Mouse (Mus musculus): ENCODE data around the gene 2010111I01Rik. TPM values are rescaled to one million over a fixed set of nuclear protein-coding genes. Genes with fewer than 3 reads are reported as not detected.
"Not testable (repeated sequence)": the region's sequence is repeated elsewhere in the genome, so short reads cannot be mapped to it uniquely, and the experiment has no call there.

Gene 2010111I01Rik
- polyA plus RNA-seq, 1 experiment: 47.5 TPM

DNA sequence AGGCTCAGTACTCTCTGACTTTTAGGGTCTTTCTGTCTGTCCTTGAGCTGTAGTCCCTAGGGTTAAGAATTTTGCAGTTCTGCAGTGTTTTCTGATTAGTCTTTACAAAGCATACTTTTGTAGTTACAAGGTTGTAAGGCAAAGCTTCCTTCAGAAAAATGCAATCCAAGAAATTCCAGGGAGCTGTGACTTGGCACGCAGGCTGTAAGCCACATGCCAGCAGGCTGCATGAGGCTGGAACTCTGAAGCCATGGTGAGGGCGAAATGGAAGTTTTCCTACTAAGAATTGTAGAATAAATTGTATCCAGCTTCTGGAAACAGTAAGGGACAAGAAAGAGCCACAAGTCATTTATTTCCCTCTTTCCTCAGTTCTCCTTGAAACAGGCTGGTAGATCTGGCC, 15.4 kb downstream of the 2010111I01Rik start:
- Histone ChIP-seq H3K4me1 (ENCODE audit: control insufficient read depth, insufficient read depth, low read length) (no peaks in the 10 kb centered on the region; the same call in 1 of the 2 replicates), H3K4me3 (replicated peaks; ENCODE audit: control insufficient read depth, low read depth, low read length) (no peak overlapping the region), H3K27ac (ENCODE audit: control insufficient read depth, insufficient read depth, low read depth, low read length, poor library complexity) (no peak overlapping the region)
- WGBS: 89% methylated on average over 2 of the region's 2 CpGs
- TF ChIP-seq POLR2A (IDR thresholded peaks at IDR 0.05; ENCODE audit: borderline replicate concordance, control insufficient read depth, low read depth, low read length): no peak
- TF ChIP-seq CTCF (IDR thresholded peaks at IDR 0.05; ENCODE audit: control insufficient read depth, insufficient read depth, low read length): no peak

DNA sequence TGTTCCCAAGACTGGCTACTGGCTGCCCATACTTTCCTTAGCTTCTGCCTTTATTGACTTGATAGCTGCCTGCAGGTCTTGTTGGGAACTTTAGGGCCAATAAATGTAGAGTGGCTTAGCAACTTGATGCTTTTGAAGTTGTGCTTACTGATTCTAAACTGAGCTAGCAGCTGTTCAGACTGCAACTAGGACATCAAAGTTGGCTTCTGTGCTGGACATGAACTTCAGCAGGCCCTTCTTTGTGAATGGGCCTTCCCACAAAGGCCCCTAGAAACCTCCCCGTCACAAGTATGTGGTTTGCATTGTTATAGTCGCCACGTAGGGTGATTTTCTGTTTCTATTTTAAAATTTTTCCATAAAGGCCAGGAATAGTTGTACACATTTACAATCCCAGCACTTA, 19.8 kb downstream of the 2010111I01Rik start:
- no peaks in the 10 kb centered on the region; the same call in 1 of the 2 replicates for H3K4me1 ChIP-seq (ENCODE audit: control insufficient read depth, insufficient read depth, low read length)
- 71% methylated on average over 3 of the region's 3 CpGs for WGBS
- TF ChIP-seq POLR2A (IDR thresholded peaks at IDR 0.05; ENCODE audit: borderline replicate concordance, control insufficient read depth, low read depth, low read length) (no peak), CTCF (IDR thresholded peaks at IDR 0.05; ENCODE audit: control insufficient read depth, insufficient read depth, low read length) (no peak)

DNA sequence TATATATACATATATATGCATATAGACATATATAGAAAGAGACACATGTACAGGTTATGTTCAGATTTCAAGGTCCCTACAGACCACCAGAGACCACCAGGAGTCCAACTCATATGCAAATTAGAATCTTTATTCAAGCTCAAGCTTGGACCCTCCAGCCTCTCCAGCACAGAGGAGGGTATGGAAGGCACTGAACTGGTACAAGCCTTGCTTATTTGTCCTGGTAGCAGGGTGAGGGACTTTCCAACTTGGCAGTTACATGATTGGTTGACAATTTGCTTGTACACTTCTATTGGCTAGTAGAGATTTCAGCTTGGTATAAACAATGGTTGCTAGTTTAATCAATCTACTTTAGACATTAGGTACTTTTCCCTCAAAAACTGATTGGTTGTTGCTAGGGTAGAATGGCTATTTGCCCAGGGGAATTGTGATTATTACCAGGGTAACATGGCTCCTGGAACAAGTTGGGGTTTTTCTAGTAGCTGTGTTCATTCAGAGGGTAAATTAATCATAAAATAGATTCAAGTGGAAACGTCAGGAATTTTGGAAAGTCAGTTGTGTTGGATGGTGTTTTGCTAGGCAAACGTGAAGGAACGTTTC, 25.3 kb downstream of the 2010111I01Rik start:
- no peaks in the 10 kb centered on the region for H3K4me1 ChIP-seq (ENCODE audit: control insufficient read depth, insufficient read depth, low read length)
- TF ChIP-seq POLR2A (IDR thresholded peaks at IDR 0.05; ENCODE audit: borderline replicate concordance, control insufficient read depth, low read depth, low read length) (no peak), CTCF (IDR thresholded peaks at IDR 0.05; ENCODE audit: control insufficient read depth, insufficient read depth, low read length) (no peak)
- no peak overlapping the region for H3K4me3 ChIP-seq (replicated peaks; ENCODE audit: control insufficient read depth, low read depth, low read length)
- no peak overlapping the region for H3K27ac ChIP-seq (ENCODE audit: control insufficient read depth, insufficient read depth, low read depth, low read length, poor library complexity)
- 87% methylated on average over 3 of the region's 3 CpGs for WGBS

More for the DNA sequence above, 19.8 kb downstream of the 2010111I01Rik start:
- Histone ChIP-seq H3K27ac (ENCODE audit: control insufficient read depth, insufficient read depth, low read depth, low read length, poor library complexity) (no peak overlapping the region), H3K4me3 (replicated peaks; ENCODE audit: control insufficient read depth, low read depth, low read length) (no peak overlapping the region)

DNA sequence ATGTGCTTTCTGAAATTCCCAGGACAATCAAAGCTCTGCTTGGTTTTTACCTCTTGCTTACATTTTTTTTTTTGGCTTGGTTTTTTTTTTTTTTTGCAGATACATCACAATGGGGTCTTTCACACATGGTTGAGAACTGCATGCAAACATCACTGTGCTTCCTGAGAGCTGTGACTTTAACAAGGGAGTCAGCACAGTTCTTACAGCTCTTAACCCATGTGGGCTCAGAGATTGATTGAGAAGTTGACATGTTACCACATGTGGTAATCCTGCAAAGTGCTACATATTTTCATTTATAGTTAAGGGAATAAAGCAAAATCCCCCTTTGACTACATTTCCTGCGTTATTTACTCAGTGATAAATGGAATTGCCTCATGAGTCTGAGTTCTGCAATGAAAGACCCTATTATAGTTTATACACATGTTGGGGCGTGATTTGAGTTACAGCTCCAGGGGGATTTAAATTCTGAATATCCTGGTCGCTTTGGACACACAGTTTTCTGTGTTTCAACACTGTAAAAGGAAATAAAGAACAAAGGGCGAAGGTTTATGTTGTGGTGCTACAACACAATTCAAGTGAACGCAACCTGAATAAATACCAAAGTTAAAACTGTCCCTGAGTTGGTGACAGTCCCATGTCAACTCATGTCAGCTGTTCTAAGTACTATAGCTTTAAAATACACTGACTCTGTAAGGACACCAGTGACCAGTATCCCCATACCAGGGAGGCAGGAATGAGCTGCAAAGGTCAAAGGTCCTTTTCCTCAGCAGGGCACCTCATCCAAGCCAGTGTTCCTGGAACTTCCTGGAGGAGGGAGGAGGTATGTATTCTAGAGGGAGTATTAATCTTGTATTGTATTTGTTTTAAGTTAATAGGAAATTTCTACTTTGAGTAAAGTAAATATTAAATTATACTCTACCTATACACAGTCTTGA, 29.1 kb downstream of the 2010111I01Rik start:
- Histone ChIP-seq H3K4me3 (replicated peaks; ENCODE audit: control insufficient read depth, low read depth, low read length) (no peak overlapping the region), H3K27ac (ENCODE audit: control insufficient read depth, insufficient read depth, low read depth, low read length, poor library complexity) (no peak overlapping the region), H3K4me1 (ENCODE audit: control insufficient read depth, insufficient read depth, low read length) (no peaks in the 10 kb centered on the region)
- TF ChIP-seq CTCF (IDR thresholded peaks at IDR 0.05; ENCODE audit: control insufficient read depth, insufficient read depth, low read length) (no peak), POLR2A (IDR thresholded peaks at IDR 0.05; ENCODE audit: borderline replicate concordance, control insufficient read depth, low read depth, low read length) (no peak)
- 84% methylated on average over 5 of the region's 5 CpGs for WGBS

DNA sequence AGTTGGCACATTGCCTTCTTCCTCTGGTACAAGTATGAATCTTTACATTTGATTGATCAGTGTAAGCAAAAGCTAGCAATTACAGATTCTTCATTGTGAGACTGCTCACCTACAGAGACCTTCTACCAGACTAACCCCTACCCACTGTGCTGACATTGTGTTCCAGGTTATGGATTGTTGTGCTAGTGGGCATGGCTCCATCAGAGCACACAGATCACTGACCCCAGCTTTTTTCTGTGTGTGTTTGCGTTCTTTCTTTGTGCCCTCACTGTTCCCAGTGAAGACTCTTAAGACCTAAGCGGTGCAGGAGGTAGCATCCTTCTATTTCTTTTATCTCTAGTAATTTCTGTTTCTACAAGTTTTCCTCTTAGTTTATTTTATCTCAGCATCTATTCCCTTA, 32.1 kb downstream of the 2010111I01Rik start:
- Histone ChIP-seq H3K27ac (ENCODE audit: control insufficient read depth, insufficient read depth, low read depth, low read length, poor library complexity) (no peak overlapping the region), H3K4me3 (replicated peaks; ENCODE audit: control insufficient read depth, low read depth, low read length) (no peak overlapping the region), H3K4me1 (ENCODE audit: control insufficient read depth, insufficient read depth, low read length) (no peaks in the 10 kb centered on the region)
- no peak for TF ChIP-seq POLR2A (IDR thresholded peaks at IDR 0.05; ENCODE audit: borderline replicate concordance, control insufficient read depth, low read depth, low read length)
- no peak for TF ChIP-seq CTCF (IDR thresholded peaks at IDR 0.05; ENCODE audit: control insufficient read depth, insufficient read depth, low read length)
- 89% methylated on average over 2 of the region's 2 CpGs for WGBS

DNA sequence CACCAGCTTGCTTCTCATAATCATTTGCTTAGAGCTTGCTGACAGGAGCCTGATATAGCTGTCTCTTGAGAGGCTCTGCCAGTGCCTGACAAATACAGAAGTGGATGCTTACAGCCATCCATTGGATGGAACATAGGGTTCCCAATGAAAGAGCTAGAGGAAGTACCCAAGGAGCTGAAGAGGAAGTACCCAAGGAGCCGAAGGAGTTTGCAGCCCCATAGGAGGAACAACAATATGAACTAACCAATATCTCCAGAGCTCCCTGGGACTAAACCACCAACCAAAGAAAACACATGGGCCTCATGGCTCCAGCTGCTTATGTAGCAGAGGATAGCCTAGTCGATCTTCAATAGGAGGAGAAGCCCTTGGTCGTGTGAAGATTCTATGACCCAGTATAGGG, 42.8 kb downstream of the 2010111I01Rik start:
- H3K27ac ChIP-seq (ENCODE audit: control insufficient read depth, insufficient read depth, low read depth, low read length, poor library complexity); H3K4me1 ChIP-seq (ENCODE audit: control insufficient read depth, insufficient read depth, low read length); H3K4me3 ChIP-seq (replicated peaks; ENCODE audit: control insufficient read depth, low read depth, low read length): not testable (repeated sequence)
- WGBS: 54% methylated on average over 3 of the region's 3 CpGs

DNA sequence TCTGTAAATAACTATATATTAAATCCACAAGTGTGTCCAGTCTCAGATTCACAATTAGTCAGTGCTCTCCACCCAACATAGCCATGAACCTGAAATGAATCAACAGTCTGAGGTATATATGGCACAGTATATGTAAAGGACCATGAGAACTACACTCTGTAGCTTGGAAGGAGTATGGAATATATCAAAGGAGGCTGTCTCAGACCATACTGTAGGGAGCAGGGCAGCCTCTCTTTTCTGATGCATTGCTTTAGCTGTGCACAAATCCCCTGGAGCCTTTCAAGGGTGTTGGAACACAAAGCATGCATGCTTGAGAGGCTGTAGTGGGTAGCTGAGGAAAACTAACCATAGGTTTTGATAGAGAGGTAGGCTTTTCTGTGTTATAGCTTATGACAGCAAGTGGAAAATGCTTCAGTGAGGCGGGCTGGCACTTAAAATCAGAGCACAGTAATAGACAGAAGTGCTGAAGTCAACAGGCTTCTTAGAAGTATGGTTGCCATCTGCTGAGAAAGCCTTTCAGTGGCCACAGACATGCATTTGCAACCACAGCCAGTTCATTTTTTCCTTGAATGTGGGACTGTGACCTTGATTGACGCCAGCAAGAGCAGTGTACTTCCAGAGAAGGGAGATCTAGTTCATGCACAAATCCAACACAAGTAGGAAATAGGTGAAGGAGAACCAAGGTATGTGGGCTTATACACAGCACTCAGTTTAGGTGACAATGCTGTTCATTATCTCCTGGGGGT, 45.8 kb downstream of the 2010111I01Rik start:
- H3K27ac ChIP-seq (ENCODE audit: control insufficient read depth, insufficient read depth, low read depth, low read length, poor library complexity): no peak overlapping the region
- no peaks in the 10 kb centered on the region for H3K4me1 ChIP-seq (ENCODE audit: control insufficient read depth, insufficient read depth, low read length)
- 81% methylated on average over 2 of the region's 2 CpGs for WGBS
- TF ChIP-seq CTCF (IDR thresholded peaks at IDR 0.05; ENCODE audit: control insufficient read depth, insufficient read depth, low read length) (no peak), POLR2A (IDR thresholded peaks at IDR 0.05; ENCODE audit: borderline replicate concordance, control insufficient read depth, low read depth, low read length) (no peak)
- H3K4me3 ChIP-seq (replicated peaks; ENCODE audit: control insufficient read depth, low read depth, low read length): no peak overlapping the region

DNA sequence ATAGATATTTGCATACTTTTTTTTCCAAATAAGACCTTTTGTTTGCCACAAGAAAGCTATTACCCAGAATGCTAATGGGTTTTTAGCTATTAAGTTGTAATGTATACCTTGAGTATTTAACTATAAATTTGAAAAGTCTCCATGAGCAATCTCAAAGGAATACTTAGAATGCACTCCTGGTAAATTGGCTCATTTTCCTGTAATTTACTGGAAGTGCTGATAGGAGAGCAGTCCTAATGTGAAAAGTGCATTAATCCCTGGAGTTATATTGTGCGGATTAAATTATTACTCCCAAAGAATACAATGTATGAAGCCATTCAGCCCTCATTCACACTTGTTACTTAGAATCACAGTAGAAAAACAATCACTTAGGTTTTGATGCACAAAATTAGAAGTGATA, 49.7 kb downstream of the 2010111I01Rik start:
- Histone ChIP-seq H3K4me3 (replicated peaks; ENCODE audit: control insufficient read depth, low read depth, low read length) (no peak overlapping the region), H3K27ac (ENCODE audit: control insufficient read depth, insufficient read depth, low read depth, low read length, poor library complexity) (no peak overlapping the region), H3K4me1 (ENCODE audit: control insufficient read depth, insufficient read depth, low read length) (no peaks in the 10 kb centered on the region)
- 84% methylated on average over 1 of the region's 1 CpGs for WGBS
- TF ChIP-seq POLR2A (IDR thresholded peaks at IDR 0.05; ENCODE audit: borderline replicate concordance, control insufficient read depth, low read depth, low read length) (no peak), CTCF (IDR thresholded peaks at IDR 0.05; ENCODE audit: control insufficient read depth, insufficient read depth, low read length) (no peak)
